Mouse (Mus musculus) cerebellum, adult 8-10 months (tissue): ENCODE results near the gene Map6.

Source experiments
- DNase-seq: peaks from one replicate; pipeline ENCODE4 v3.0.0; 2022

Gene Map6

DNA sequence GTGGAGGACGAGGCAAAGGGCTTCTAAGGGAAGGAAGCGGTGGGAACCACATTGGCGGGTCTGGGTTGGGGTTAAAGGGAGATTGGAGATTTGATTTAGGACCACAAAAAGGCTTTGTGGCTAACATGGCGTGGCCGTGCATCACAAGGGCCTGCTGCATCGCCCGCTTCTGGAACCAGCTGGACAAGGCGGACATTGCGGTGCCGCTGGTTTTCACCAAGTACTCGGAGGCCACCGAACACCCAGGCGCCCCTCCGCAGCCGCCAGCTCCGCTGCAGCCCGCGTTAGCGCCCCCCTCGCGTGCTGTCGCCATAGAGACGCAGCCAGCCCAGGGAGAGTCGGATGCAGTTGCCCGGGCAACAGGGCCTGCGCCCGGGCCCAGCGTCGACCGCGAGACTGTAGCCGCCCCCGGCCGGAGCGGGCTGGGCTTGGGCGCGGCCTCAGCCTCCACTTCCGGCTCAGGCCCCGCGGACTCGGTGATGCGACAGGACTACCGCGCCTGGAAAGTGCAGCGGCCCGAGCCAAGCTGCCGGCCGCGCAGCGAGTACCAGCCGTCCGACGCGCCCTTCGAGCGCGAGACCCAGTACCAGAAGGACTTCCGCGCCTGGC lies 754 bp downstream of the Map6 start:
- peak; percentile 70 for DNase-seq

DNA sequence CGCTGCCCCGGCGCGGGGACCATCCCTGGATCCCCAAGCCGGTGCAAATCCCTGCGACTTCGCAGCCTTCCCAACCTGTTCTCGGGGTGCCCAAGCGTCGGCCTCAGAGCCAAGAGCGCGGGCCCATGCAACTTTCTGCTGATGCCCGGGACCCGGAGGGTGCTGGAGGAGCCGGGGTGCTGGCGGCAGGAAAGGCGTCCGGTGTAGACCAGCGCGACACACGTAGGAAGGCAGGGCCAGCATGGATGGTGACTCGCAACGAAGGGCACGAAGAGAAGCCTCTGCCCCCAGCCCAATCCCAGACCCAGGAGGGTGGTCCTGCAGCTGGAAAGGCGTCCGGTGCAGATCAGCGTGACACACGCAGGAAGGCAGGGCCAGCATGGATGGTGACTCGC lies 1.3 kb downstream of the Map6 start:
- DNase-seq: no peak

DNA sequence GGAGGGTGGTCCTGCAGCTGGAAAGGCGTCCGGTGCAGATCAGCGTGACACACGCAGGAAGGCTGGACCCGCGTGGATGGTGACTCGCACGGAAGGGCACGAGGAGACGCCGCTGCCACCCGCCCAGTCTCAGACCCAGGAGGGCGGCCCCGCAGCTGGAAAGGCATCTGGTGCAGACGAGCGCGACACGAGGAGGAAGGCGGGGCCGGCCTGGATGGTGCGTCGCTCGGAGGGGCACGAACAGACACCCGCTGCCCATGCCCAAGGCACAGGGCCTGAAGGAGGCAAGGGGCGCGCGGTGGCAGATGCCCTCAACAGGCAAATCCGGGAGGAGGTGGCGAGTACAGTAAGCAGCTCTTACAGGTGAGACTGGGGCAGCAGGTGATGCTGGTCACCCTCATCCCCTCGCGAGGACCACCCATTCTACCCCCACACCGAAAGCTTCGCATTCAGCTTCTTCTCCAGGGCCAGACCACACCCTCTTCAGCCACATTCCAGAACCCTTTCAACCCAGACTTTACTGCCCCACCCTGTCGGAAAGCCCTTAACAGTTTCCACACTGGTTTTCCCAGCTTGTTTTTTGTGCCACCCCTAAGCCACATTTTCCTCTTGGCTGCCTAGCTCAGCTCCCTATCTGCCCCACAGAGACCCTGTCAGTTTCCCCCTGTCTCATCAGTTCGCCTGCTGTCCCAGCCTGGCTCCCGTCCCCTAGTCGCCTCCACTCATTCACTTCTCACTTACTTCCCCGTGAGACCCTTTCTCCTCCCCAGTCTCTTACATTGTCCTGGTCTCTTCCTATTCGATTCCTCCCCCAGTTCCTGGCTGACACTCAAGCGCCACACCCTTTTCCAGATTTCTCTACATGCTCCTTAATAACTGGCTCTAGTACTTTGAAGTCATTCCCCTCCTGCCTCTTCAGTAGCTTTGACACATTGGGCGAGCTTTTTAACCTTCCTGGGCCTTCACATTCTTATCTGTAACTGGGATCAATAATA lies 2.0 kb downstream of the Map6 start:
- peak; percentile 19 for DNase-seq

DNA sequence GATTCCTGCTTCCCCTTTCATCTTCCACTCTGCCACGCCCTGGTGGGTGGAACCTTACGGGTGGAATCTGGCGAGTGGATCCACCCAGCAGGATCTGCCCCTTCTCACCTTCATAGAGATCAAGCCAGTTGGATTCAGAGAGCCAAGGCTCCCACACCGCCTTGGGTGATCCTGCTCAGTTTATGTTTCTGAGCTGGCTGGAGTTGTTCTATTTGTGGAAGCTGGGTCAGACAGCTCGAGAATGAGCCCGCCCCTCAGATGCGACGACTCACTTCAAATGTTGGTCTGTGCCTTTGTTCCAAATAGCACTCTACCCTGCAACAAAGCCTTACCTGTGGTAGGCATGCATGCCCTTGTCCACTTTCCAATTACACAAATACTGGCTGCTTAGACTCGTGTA lies 4.4 kb downstream of the Map6 start:
- DNase-seq: no peak

DNA sequence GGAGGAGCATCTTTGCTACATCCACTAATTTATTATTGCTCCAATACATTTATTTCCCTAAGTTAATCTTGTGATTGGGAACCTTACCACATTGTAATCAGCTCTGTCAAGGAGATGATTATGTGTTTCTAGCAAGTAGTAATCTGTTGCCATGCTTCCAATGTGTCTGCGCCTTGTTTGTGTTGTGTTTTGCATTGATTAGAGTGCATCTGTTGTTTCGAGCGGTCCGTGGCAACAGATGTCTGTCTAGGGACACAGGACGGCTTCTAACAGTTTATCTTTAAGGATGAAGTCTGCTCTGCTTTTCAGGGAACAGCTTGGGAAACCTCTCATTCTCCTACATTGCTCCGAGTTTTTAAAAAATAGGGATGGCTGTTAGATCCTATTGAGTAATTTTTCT lies 7.9 kb downstream of the Map6 start:
- no peak for DNase-seq

DNA sequence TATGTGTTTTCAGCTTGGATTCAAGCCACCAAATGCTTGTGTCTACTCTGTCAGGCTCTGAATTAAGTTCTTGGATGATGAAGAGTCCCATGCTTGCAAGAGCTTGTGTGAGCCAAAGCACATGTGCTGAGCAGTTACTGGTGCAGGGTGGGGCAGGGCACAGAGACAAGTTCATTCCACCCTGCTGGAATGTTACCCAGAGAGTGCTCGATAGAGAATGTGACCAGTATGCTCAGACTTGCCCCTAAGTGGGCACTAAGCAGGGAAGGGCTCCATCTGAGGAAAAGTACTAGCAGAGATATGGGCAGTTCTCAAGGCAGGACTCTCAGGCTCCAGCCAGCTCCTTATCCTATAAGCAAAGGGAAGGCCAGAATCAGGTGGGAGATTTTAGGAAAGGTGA lies 9.4 kb downstream of the Map6 start:
- DNase-seq: no peak

DNA sequence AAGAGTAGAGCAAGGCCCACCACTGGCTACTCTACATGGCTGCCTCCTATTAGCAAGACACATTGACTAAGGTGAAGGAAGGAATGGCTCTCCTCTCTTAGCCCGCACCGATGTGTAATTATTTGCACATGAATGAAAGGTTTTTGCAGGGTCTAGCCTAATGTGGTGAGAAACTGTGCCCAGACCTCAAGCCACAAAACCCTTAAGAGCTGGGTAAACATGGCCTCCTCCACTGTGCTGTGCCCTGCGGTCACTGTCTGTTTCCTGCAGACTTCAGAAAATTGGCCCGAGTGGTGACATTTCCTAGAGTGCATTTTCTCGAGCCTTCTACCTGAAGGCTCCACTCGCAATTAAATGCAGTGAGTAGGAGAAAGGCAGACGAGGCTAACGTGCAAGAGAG lies 11.1 kb downstream of the Map6 start:
- DNase-seq: no peak

DNA sequence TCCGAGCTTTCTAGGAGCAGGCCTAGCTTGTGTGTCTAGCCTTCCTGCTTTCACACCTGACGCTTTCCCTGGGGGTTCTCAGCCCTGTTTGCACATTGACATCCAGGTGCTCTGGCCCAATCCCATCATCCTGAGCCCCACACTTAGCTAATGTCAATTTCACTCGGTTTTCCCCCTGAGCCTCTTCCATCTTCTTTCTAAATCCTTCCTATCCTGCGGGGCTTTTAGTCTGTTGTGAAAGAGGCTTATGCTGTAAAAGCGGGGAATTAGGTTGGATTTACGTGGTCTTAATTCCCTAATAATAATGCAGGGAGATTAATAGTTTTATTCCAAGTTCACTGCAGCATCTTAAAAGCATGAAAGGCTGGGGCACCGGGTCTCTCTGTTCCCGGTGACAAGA lies 12.3 kb downstream of the Map6 start:
- DNase-seq: no peak

DNA sequence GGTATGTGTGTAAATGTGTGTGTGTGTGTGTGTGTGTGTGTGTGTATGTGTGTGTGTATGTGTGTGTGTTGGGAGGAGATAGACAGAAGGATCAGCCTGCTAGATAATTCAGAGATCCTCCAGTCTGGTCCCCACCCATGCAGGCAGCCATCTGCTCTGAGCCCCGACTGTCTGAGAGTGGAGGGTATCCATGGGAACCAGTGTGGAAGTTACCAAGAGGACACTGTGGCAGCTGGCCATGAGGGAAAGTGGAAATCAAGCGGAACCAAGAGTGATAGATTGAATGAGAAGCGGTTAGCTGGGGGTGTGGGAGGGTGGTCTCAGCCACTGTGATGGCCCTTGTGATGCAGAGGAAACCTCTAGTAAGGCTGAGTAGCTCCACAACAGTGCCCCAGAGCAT lies 20.0 kb downstream of the Map6 start:
- DNase-seq: no peak

DNA sequence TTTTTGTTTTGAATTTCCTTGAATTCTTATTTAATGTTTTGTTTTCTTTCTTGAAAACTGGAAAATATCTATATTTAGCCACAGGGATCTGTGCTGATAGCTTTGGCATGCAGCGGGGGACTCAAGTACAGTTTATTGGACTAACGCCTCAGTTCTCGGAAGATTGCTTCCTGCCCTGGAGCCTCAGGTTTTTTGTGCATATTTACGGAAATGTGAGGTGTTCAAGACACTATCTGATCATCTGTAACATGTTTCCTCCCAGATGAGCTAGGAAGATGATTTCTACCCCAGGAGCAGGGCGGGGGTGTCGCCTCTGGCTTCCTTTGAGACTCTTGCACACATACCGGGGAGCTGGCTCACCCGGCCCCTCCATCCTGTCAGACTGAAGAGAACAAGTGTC lies 22.8 kb downstream of the Map6 start:
- DNase-seq: no peak

DNA sequence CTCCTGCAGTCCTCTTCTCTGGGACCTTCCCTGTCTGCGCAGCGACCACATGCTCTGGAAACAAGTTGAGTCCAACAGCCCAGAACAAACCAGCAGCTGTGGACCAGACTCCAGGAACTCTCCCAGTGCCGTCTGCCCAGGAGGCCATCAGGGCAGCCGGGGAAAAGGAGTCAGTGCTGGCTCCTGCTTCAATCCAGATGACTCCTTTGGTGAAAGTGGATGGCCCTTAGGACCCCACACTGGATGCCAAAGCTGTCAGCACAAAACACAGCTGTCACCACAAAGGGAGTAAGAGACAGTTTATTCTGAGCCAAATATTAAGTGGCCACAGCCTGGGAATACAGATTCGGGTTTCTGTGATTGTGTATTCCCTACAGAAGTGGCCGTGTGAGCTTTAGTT lies 23.7 kb downstream of the Map6 start:
- no peak for DNase-seq

DNA sequence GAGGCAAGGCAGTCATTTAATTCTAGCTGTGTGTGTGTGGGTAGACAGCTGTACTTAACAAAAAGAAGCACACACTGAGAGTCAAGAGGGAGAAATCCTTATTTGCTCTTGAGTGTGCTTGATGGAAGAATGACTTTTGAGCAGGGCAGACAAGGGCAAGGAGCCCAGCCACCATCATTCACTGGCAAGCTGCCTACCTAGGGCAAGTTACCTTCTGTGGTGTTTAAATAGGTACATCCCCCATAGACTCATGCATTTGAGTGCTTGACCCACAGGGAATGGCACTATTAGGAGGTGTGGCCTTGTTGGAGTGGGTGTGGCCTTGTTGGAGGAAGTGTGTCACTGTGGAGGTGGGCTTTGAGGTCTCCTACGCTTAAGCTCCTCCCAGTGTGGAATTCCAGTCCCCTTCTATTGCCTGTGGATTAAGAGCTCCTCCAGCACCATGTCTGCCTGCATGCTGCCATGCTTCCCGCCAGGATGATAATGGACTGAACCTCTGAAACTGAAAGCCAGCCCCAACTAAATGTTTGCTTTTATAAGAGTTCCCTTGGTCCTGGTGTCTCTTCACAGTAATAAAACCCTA lies 27.0 kb downstream of the Map6 start:
- DNase-seq: no peak

DNA sequence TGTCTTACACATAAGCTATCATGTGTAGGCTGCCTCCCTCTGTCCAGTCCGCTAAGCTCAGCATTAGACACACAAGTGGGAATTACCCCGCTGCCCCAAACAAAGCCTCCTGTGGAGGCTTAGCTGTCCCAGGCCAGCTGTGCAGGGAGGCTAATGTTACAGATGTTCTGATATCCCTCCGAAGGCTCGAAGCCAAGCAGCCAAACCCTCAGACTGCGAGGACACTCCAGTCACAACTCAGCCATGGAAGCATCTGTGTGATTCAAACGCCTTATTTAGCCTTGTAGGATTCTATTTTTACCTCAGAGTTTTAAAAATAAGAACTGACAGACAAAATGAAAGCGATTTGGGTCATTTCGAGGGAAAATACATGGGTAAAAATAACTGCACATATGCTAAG lies 27.9 kb downstream of the Map6 start:
- no peak for DNase-seq

DNA sequence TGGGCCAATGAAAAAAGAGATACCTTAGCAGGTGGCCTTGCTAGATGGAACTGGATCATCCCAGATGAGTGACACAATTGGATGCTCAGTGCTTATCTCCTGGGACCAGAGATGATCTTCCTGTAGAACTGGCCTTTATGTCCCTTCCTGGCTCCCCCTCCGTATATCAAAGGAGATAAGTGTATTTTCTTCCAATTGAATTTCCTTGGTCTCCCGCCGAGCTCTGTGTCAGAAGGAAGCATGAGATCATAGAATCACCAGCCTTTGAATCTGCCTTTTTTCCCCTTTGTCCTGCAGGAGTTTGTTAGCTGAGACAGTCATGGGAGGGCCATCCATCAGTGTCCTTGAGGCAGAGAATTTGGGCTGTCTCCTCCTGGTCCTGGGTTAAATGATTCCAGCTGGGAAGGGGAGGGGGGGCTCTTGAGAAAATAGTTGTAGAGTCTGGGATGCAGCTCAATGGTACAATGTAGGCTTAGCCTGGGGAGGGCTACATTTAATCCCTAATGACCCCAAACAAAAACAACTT lies 33.5 kb downstream of the Map6 start:
- DNase-seq: no peak

DNA sequence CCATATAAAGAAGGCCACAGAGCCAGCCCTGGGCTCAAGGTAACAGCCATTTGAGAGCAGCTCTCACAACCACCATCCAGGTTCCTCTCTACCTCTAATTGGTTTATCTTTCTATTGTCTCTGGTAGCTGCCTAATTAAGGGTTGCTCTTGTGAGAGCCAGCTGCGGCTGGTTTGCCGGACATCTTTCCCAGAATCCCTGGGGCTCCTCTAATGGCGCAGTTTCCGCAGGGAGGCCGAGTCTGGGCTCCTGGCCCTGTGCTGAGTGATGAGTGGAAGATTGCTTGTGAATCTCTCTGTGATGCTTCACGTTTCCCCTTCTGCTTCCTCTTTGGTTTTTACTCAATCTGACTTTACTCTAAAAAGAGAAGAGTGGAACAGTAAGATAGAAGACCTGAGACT lies 36.8 kb downstream of the Map6 start:
- peak; percentile 14 for DNase-seq

DNA sequence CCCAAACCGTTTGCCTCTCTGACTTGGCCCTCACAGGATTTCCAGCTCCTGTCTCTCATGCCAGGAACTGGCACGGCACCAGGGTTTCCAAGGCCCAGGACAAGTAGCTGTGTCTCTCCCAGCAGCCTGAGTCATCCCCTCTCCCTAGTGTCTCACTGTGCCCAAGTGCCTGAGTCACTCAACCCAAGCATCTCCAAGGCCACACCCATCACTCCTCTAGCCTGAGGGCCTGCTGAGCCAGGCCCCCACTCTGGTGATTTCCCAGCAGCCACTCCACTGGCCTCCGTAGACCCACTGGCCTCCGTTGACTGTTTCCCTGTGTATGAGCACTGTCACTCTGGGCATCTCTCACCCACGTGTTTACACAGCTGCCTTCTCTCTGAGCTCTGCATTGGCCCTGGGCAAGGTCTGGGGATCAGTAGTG lies 37.7 kb downstream of the Map6 start:
- DNase-seq: peak; percentile 76

DNA sequence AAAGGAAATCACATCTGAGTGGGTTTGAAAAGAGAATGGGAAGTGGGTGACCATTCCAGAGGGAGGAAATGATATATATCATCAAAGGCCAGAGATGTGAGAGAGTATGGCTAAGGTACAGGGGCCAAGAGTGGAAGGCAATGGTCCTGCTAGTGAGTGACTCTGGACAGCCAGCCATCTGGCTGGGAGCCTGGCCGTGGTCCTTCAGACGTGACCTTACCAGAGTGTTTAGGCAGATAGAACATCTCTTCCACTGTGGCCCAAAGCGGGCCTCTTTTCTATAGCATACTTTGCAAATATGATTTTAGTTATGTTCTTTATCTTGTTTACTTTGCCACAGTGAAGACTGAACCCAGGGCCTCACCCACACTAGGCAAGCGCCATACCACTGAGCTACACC lies 38.4 kb downstream of the Map6 start:
- DNase-seq: no peak

DNA sequence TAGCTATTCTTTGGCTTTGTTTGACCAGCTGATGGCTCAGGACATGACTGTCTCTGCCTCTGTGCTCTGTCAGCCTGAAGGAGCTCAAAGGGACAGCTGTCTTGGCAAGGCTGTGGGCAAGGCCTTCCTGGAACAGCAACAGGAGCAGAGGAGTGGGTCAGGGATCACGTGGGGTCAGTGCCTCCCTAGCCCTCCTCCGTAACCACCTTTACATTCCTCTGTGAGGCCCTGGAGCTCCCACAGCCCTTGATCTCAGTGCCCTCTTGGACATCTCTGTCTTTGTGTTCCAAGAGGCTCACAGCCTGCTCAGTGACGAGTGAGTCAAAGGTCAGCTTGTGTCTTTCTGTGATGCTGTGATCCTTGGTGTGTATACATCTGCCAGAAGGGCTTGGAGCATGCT lies 39.4 kb downstream of the Map6 start:
- DNase-seq: no peak

DNA sequence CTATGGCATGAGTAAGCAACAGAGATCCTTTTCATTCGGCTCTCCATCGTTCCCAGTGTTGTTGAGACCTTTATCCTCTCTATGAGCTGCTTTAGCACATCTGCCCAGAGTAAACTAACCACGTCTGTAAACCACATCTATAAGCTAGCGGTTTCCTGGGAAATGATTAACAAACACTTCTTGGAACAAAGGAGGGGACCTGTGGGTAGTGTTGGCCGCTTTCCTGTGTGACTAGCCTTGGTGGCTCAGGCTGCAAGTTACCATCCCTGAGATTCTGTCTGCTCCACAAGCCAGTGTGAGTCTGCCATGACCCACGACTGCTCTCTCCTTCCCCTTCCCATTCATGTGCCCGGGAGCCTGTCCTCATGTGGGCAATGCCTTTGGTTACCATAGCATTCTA lies 44.2 kb downstream of the Map6 start:
- DNase-seq: no peak

DNA sequence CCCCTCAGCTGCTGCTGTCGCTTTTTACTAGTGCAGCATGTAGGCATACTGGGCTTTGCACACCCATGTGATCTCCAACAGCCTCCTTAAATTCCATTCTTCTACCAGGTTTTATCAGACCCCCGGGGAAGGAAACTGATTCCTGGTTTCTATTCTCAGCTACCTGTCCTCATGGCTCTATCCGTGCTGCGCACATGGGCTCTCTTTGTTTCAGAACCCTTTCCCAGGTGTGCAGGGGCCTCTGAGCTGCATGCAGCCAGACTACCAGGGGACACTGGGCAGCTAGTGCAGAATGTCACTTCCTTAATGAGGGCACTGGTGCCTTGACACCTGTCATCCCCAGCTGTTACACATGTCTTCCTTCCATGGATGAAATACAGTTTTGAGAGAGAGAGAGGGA lies 44.8 kb downstream of the Map6 start:
- DNase-seq: no peak

DNA sequence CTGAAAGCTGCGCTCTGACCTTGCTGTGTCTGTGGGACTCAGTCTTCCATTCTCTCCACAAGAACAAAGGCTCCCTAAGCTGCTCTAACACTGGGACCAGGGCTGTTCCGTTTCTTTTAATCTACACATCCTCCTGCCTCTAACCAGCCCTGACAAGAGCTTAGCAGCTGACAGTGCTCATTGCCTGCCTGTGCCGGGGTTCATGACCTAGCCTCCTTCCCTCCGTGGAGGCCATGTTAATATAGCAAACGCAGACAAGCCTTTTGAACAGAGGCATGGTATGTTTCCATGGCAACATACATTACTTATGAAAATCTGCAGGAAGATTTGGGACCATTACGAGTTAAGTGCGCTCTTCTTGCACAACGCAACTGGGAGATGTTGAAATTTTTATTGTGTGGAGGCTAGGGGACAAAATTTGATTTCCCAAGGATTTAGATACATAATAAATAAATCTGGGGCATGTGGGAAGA lies 45.5 kb downstream of the Map6 start:
- no peak for DNase-seq

DNA sequence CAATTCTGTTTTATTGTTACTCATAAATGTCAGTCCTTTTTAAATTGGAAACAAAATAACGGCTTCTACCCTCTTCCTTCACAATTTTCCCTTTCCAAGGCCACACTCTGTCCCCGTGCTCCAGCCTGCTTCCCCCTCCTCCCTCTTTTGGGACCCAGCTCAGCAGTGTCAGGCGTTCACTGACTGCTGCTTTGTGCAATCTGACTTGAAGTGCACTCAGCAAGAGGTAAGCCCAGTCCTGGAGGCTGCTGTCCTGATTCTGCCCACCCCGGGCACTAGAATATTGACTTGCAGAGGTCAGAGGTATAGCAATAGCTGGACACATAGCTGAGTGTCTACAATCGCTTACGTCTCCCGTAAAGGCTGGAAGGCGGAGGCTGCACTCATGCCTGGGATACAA lies 46.0 kb downstream of the Map6 start:
- DNase-seq: no peak

DNA sequence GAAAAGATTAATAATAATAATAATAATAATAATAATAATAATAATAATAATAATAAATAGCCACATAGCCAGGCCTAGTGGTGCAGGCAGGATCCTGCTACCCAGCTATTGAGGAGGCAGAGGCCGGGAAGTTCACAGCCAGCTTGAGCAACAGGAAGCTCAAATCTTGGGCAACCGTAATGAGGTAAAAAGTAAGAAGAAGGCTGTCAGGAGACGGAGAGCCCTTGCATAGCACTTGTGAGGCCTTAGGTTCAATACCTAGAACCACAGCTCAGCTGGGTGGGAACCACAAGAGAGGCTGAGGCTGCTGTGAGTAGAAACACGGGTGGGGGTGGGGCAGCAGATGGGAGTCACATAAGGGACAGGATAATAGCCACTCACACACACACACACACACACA lies 47.3 kb downstream of the Map6 start:
- DNase-seq: no peak

DNA sequence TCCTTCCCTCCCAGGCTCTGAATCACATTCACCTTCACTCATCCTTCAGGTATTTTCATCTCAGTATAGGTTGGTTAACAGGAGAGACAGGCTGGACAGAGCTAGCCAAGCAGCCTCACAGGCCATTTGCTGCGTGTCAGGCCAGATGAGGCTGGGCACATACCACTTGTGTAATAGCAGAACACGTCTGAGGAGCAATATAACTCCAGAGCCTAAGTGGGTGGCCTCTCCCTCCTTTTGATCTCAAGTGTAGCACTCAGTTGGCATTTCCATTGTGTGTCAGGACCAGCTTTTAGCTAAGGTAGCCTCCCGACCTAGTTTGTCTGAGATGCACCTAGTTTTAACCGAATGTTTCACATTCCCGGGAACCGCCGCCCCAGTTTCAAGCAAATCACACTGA lies 49.0 kb downstream of the Map6 start:
- no peak for DNase-seq
